Mouse (Mus musculus) heart, adult 9 months (tissue): Measurements from ENCODE around the gene Arsg.
A peak's percentile ranks its signal among the peaks of the same experiment; 100 is the strongest.

Source experiments
- DNase-seq, 2 experiments: peaks; one replicate each; pipeline ENCODE4 v3.0.0; 2022; ENCODE audit warnings: low spot score in 2 of 2

Gene Arsg

GRCm38 (mm10) chr11:109621183-109621582 lies 148.0 kb downstream of the Arsg start:
- DNase-seq, result peak in 1 of 2 experiments; percentile 42

DNA sequence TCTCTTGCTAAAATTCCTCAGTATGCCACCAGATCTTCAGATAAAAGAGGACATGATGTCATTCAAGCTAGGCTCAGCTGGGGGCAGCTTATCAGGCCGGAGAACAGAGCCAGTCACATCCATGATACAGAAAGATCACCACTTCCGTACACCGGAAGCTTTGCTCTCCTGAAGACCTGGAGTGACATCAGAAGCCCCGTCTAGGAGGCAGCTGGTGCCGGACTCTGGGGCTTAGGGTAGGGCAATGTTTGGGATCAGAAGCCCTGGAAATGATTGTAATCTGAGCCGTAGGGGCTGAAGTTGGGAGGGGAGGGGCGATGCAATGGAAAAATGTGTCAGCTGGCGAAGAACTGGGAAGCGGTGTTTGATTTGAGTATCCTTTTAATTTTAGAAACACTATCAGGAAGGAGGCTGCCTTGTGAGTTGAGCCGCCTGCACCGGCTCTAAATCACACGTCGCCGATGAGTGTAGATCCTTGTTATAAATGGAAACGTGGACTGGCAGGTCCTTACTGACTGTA lies 149.4 kb downstream of the Arsg start:
- DNase-seq, result peak; percentile 51 to 66
